Mouse (Mus musculus): ENCODE results near the gene Robo1. TPM values are rescaled to one million over a fixed set of nuclear protein-coding genes. Genes with fewer than 3 reads are reported as not detected.

Gene Robo1
- total RNA-seq, 2 experiments from 2014 or later, result 101 to 104 TPM

- DNase-seq (ENCODE audit: low spot score in 2 of 2), result no peak
Measured at GRCm38 (mm10) chr16:72587376-72588072, 279.4 kb downstream of the Robo1 start.

GRCm38 (mm10) chr16:72603487-72604206 is 295.5 kb downstream of the Robo1 start:
- DNase-seq (ENCODE audit: low spot score in 2 of 2), result no peak

GRCm38 (mm10) chr16:72605066-72605465 is 297.0 kb downstream of the Robo1 start:
- DNase-seq (ENCODE audit: low spot score in 2 of 2), result peak; percentile 13 to 29

GRCm38 (mm10) chr16:72610661-72611112 is 302.6 kb downstream of the Robo1 start:
- no peak for DNase-seq (ENCODE audit: low spot score in 2 of 2)

GRCm38 (mm10) chr16:72614898-72615297 is 306.8 kb downstream of the Robo1 start:
- no peak for DNase-seq (ENCODE audit: low spot score in 2 of 2)

GRCm38 (mm10) chr16:72615360-72615759 is 307.3 kb downstream of the Robo1 start:
- DNase-seq (ENCODE audit: low spot score in 2 of 2), result no peak

GRCm38 (mm10) chr16:72622371-72622770 is 314.3 kb downstream of the Robo1 start:
- no peak for DNase-seq (ENCODE audit: low spot score in 2 of 2)

- no peak for DNase-seq (ENCODE audit: low spot score in 2 of 2)
Measured at GRCm38 (mm10) chr16:72622868-72623267, 314.8 kb downstream of the Robo1 start.

- no peak for DNase-seq (ENCODE audit: low spot score in 2 of 2)
Measured at GRCm38 (mm10) chr16:72633846-72634245, 325.7 kb downstream of the Robo1 start.

- DNase-seq (ENCODE audit: low spot score in 2 of 2), result no peak
Measured at GRCm38 (mm10) chr16:72639332-72639940, 331.3 kb downstream of the Robo1 start.

- no peak for DNase-seq (ENCODE audit: low spot score in 2 of 2)
Measured at GRCm38 (mm10) chr16:72640932-72641811, 333.1 kb downstream of the Robo1 start.

- no peak for DNase-seq (ENCODE audit: low spot score in 2 of 2)
Measured at GRCm38 (mm10) chr16:72645890-72646289, 337.8 kb downstream of the Robo1 start.

GRCm38 (mm10) chr16:72649314-72649713 is 341.2 kb downstream of the Robo1 start:
- DNase-seq (ENCODE audit: low spot score in 2 of 2), result peak in 1 of 2 experiments; percentile 16

GRCm38 (mm10) chr16:72655411-72655810 is 347.3 kb downstream of the Robo1 start:
- DNase-seq (ENCODE audit: low spot score in 2 of 2), result no peak

- peak; percentile 31 to 63 for DNase-seq (ENCODE audit: low spot score in 2 of 2)
Measured at GRCm38 (mm10) chr16:72662837-72663350, 354.8 kb downstream of the Robo1 start.

- peak; percentile 47 to 52 for DNase-seq (ENCODE audit: low spot score in 2 of 2)
Measured at GRCm38 (mm10) chr16:72663351-72664232, 355.5 kb downstream of the Robo1 start.

GRCm38 (mm10) chr16:72664233-72664613 is 356.1 kb downstream of the Robo1 start:
- DNase-seq (ENCODE audit: low spot score in 2 of 2), result peak in 1 of 2 experiments; percentile 19

- no peak for DNase-seq (ENCODE audit: low spot score in 2 of 2)
Measured at GRCm38 (mm10) chr16:72664806-72665205, 356.7 kb downstream of the Robo1 start.

GRCm38 (mm10) chr16:72665454-72665853 is 357.3 kb downstream of the Robo1 start:
- DNase-seq (ENCODE audit: low spot score in 2 of 2), result no peak
